21 mouse cellular contexts compared by ENCODE assay signal in genomic region chr3:52115421-52115820, GRCm38 (mm10). TPM values are rescaled to one million over a fixed set of nuclear protein-coding genes. Genes with fewer than 3 reads are reported as not detected.
A peak's percentile ranks its signal among the peaks of the same experiment; 100 is the strongest.
DNase-seq lines count a peak whose midpoint lies in the region; ATAC-seq lines count a peak whose summit lies in the region.
"Had no signal": no experiment of that assay in that cellular context is flagged by ENCODE, and none has a peak within 500 bp of the region (broad histone marks: within the 10 kb centered on the region; RNA-seq: fewer than 3 reads in every experiment).

No protein-coding gene starts in this region.

- H3K27me3 ChIP-seq in hindbrain, embryonic 14.5 days (ENCODE audit: control insufficient read depth, insufficient read depth, low read length) = no peaks in the 10 kb centered on the region
- H3K27me3 ChIP-seq in hindbrain, embryonic 12.5 days = no peaks in the 10 kb centered on the region
- H3K27me3 ChIP-seq in limb, embryonic 13.5 days = no peaks in the 10 kb centered on the region
- H3K27me3 ChIP-seq in limb, embryonic 10.5 days (ENCODE audit: low read depth, poor library complexity, severe bottlenecking) = no peaks in the 10 kb centered on the region
- no peaks in the 10 kb centered on the region for H3K27me3 ChIP-seq in midbrain, embryonic 16.5 days (ENCODE audit: control insufficient read depth, insufficient read depth, low read depth, low read length)
- H3K27me3 ChIP-seq: kidney, embryonic 15.5 days had no signal

- H3K27ac ChIP-seq in hindbrain, embryonic 14.5 days = no peak overlapping the region
- no peak overlapping the region for H3K27ac ChIP-seq in hindbrain, embryonic 12.5 days
- no peak overlapping the region for H3K27ac ChIP-seq in limb, embryonic 13.5 days
- H3K27ac ChIP-seq in limb, embryonic 10.5 days = no peak overlapping the region
- H3K27ac ChIP-seq in midbrain, embryonic 16.5 days (ENCODE audit: low read length) = no peak overlapping the region
- H3K27ac ChIP-seq: forebrain, embryonic 10.5 days; kidney, embryonic 15.5 days; macrophage; midbrain, embryonic 10.5 days; stomach, postnatal 0 days had no signal

- H3K4me3 ChIP-seq in hindbrain, embryonic 14.5 days (replicated peaks; ENCODE audit: low read length) = no peak overlapping the region
- no peak overlapping the region for H3K4me3 ChIP-seq in hindbrain, embryonic 12.5 days
- H3K4me3 ChIP-seq in limb, embryonic 13.5 days = no peak overlapping the region
- H3K4me3 ChIP-seq in limb, embryonic 10.5 days = no peak overlapping the region
- no peak overlapping the region for H3K4me3 ChIP-seq in midbrain, embryonic 16.5 days (ENCODE audit: low read depth, low read length)
- H3K4me3 ChIP-seq: forebrain, embryonic 10.5 days; kidney, embryonic 15.5 days; midbrain, embryonic 10.5 days had no signal

- H3K9ac ChIP-seq in hindbrain, embryonic 14.5 days = no peak overlapping the region
- H3K9ac ChIP-seq in hindbrain, embryonic 12.5 days = no peak overlapping the region
- H3K9ac ChIP-seq in limb, embryonic 13.5 days = no peak overlapping the region
- H3K9ac ChIP-seq in midbrain, embryonic 16.5 days (ENCODE audit: low read depth, low read length) = no peak overlapping the region
- H3K9ac ChIP-seq: forebrain, postnatal 0 days; kidney, embryonic 15.5 days had no signal

- no peaks in the 10 kb centered on the region for H3K9me3 ChIP-seq in hindbrain, embryonic 14.5 days (ENCODE audit: control insufficient read depth, low read length)
- H3K9me3 ChIP-seq in hindbrain, embryonic 12.5 days (replicated peaks) = no peaks in the 10 kb centered on the region
- H3K9me3 ChIP-seq in limb, embryonic 13.5 days = no peaks in the 10 kb centered on the region
- no peaks in the 10 kb centered on the region for H3K9me3 ChIP-seq in limb, embryonic 10.5 days (replicated peaks)
- no peaks in the 10 kb centered on the region for H3K9me3 ChIP-seq in midbrain, embryonic 16.5 days (replicated peaks; ENCODE audit: control insufficient read depth, low read length, poor library complexity, severe bottlenecking)
- H3K9me3 ChIP-seq: forebrain, embryonic 10.5 days; kidney, embryonic 15.5 days; midbrain, embryonic 10.5 days had no signal

- no peak overlapping the region for H3K4me2 ChIP-seq in hindbrain, embryonic 14.5 days (replicated peaks)
- no peak overlapping the region for H3K4me2 ChIP-seq in hindbrain, embryonic 12.5 days (replicated peaks)
- no peak overlapping the region for H3K4me2 ChIP-seq in limb, embryonic 13.5 days (replicated peaks)
- no peak overlapping the region for H3K4me2 ChIP-seq in midbrain, embryonic 16.5 days (ENCODE audit: low read length)
- H3K4me2 ChIP-seq: heart, embryonic 11.5 days; kidney, embryonic 15.5 days had no signal

- DNase-seq in adrenal gland, postnatal 14 days = peak; percentile 9
- no peak for DNase-seq in adrenal gland, adult 2 months
- DNase-seq in hindbrain, embryonic 14.5 days (ENCODE audit: low spot score) = peak; percentile 41
- no peak for DNase-seq in limb, embryonic 10.5 days (ENCODE audit: low spot score)
- peak; percentile 18 for DNase-seq in gastrocnemius, postnatal 10 days
- DNase-seq: cerebellum, adult 2 months; forebrain, postnatal 0 days; heart, adult 11 months; right cerebral cortex, postnatal 14 days; thymus, adult 2 months had no signal

- ATAC-seq in hindbrain, embryonic 14.5 days (ENCODE audit: low FRiP score) = no peak
- no peak for ATAC-seq in hindbrain, embryonic 12.5 days (ENCODE audit: low FRiP score)
- ATAC-seq in limb, embryonic 13.5 days (ENCODE audit: low FRiP score, low read depth) = peak; percentile 22; the same call in 1 of the 2 replicates
- no peak for ATAC-seq in midbrain, embryonic 16.5 days
- ATAC-seq: CD4-positive, CD25-positive, alpha-beta regulatory T cell, adult 4 months; forebrain, postnatal 0 days; intestine, postnatal 0 days had no signal

- H3K4me1 ChIP-seq in hindbrain, embryonic 14.5 days (replicated peaks; ENCODE audit: control insufficient read depth, insufficient read depth, low read length) = no peaks in the 10 kb centered on the region
- H3K4me1 ChIP-seq in hindbrain, embryonic 12.5 days = no peaks in the 10 kb centered on the region
- peaks cover 27% of the 10 kb centered on the region for H3K4me1 ChIP-seq in limb, embryonic 13.5 days
- H3K4me1 ChIP-seq in limb, embryonic 10.5 days = peaks cover 10% of the 10 kb centered on the region
- no peaks in the 10 kb centered on the region for H3K4me1 ChIP-seq in midbrain, embryonic 16.5 days (ENCODE audit: control insufficient read depth, insufficient read depth, low read length)
- H3K4me1 ChIP-seq: forebrain, embryonic 10.5 days; midbrain, embryonic 10.5 days had no signal

- WGBS in hindbrain, embryonic 14.5 days = 70% methylated on average over 9 of the region's 9 CpGs
- 75% methylated on average over 9 of the region's 9 CpGs for WGBS in hindbrain, embryonic 12.5 days
- WGBS in limb, embryonic 13.5 days = 66% methylated on average over 9 of the region's 9 CpGs
- 82% methylated on average over 9 of the region's 9 CpGs for WGBS in limb, embryonic 10.5 days
- WGBS in midbrain, embryonic 16.5 days = 83% methylated on average over 9 of the region's 9 CpGs

- H3K36me3 ChIP-seq in hindbrain, embryonic 14.5 days (replicated peaks; ENCODE audit: control insufficient read depth, insufficient read depth) = no peaks in the 10 kb centered on the region
- no peaks in the 10 kb centered on the region for H3K36me3 ChIP-seq in hindbrain, embryonic 12.5 days
- no peaks in the 10 kb centered on the region for H3K36me3 ChIP-seq in limb, embryonic 13.5 days
- H3K36me3 ChIP-seq in limb, embryonic 10.5 days = no peaks in the 10 kb centered on the region
- H3K36me3 ChIP-seq in midbrain, embryonic 16.5 days (ENCODE audit: control insufficient read depth, insufficient read depth, low read length) = no peaks in the 10 kb centered on the region
- H3K36me3 ChIP-seq: forebrain, embryonic 10.5 days; kidney, embryonic 15.5 days; midbrain, embryonic 10.5 days had no signal

RNA-seq across cellular contexts. Expression of gene Maml3, which starts 10.5 kb away (rescaled TPM):
- 8.8 and 10.2 TPM in 2 replicates for total RNA-seq in adrenal gland, postnatal 14 days (2021)
- 1 to 10 TPM; 7.8 TPM for total RNA-seq in adrenal gland, adult 2 months (2021)
- 5.2 and 5.3 TPM in 2 replicates for polyA plus RNA-seq in adrenal gland, adult 2 months (2012; rRNA removed)
- polyA plus RNA-seq in hindbrain, embryonic 14.5 days (2014; fragmentation: Nextera tagmentation; extraction: Ambion mirVana) = 6.6 and 8.0 TPM in 2 replicates
- 8.3 and 8.9 TPM in 2 replicates for polyA plus RNA-seq in hindbrain, embryonic 12.5 days (2016; fragmentation: Nextera tagmentation; extraction: Ambion mirVana)
- polyA plus RNA-seq in limb, embryonic 13.5 days (2015; fragmentation: Nextera tagmentation; extraction: Ambion mirVana) = 5.1 and 5.3 TPM in 2 replicates
- 4.3 and 4.7 TPM in 2 replicates for polyA plus RNA-seq in limb, embryonic 10.5 days (2016; fragmentation: Nextera tagmentation; extraction: Ambion mirVana)
- 1 to 10 TPM; 5.2 to 6.6 TPM for total RNA-seq in gastrocnemius, postnatal 10 days (2021)
- 5.7 and 6.9 TPM in 2 replicates for polyA plus RNA-seq in midbrain, embryonic 16.5 days (2015; fragmentation: Nextera tagmentation; extraction: Ambion mirVana)

Comparison
In these comparisons a context has a peak if more than half of its experiments do, and no peak if none do; other contexts are left out.
1. DNase-seq: peak in adrenal gland, postnatal 14 days (single experiment), hindbrain, embryonic 14.5 days (single experiment) and gastrocnemius, postnatal 10 days (single experiment); none in adrenal gland, adult 2 months (single experiment) and limb, embryonic 10.5 days (single experiment).